Mouse (Mus musculus) embryonic stem cell, embryonic (primary cell): ENCODE data around the gene Wnt10a.

ENCODE experiments used
- CTCF ChIA-PET, 4 experiments: fragments of 300-600 bp in 2 of 4; fragments of 350-600 bp in 2 of 4; sonication (Branson Sonifier 250); formaldehyde crosslinking; loops; one replicate each; lab custom pipeline; 2022; ENCODE audit warnings: inconsistent platforms in 2 of 4; lab: Charles Lee
- POLR2A ChIA-PET, 4 experiments: fragments of 300-600 bp in 2 of 4; fragments of 350-600 bp in 2 of 4; sonication (Branson Sonifier 250); formaldehyde crosslinking; loops; one replicate each; lab custom pipeline; 2022; ENCODE audit warnings: antibody characterized with exemption in 4 of 4, inconsistent platforms in 1 of 4; lab: Charles Lee

Wnt10a gene

DNA sequence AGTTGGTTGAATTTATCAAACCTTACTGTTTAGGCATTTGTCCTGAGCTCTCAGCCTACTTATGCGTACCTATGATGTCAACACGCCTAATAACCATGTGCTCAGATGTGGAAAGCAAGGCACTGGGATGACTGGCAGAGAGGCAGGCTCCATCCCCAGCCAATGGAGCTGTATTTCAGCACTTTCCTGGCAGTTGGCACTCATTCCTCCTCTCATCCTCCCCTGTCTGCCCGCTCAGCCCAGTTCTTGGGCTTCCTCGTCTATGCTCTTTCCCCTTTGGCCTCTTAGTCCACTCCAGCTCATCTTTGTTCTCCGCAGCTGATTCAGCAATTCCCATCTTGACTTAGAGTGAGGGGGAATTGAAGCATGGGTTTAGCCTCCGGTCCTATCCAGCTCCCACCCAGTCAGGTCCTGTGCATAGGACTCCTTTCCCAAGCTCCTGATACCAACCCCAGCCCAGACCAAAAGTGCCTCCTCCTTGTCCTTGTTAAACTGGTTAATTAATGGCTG, 10.4 kb downstream of the Wnt10a start:
- POLR2A ChIA-PET = interaction anchor here in 3 of 4 experiments (0.6 to 3.2 kb wide), 7 partner anchors 13 to 560 kb away, joined by 3 to 11 read pairs (median 5); partner anchors contain the start of gene Abcb6 (in 1 of the 3)
- CTCF ChIA-PET = interaction anchor here in 2 of 4 experiments (0.8 to 3.9 kb wide), 10 partner anchors 11 to 114 kb away, joined by 3 to 73 read pairs (median 10); partner anchors contain the start of genes Wnt10a (in 2 of the 2) and Cyp27a1 (in 1 of the 2)

DNA sequence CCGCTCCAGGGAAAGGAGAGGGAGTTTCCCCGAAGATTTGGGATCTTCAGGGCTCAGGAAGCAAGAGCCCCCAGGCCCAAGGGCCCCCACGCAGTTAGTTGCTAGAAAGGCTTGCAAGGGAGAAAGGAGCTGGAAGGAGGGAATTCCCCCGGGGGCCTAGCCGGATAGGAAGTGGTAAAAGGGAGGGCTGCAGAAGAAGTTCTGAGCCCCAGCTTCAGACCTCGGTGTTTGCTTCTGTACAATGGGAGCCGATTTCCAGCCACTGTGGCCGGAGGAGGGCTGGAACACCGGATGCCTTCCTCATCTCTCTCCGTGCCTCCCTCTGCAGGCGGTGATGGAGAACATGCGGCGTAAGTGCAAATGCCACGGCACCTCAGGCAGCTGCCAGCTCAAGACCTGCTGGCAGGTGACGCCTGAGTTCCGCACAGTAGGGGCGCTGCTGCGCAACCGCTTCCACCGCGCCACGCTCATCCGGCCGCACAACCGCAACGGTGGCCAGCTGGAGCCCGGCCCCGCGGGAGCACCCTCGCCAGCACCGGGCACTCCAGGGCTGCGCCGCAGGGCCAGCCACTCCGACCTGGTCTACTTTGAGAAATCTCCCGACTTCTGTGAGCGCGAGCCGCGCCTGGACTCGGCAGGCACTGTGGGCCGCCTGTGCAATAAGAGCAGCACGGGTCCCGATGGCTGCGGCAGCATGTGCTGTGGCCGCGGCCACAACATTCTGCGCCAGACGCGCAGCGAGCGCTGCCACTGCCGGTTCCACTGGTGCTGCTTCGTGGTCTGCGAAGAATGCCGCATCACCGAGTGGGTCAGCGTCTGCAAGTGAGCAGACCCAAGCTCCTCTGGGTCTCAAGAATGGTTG, 11.7 kb downstream of the Wnt10a start:
- ChIA-PET POLR2A (interaction anchor here in 3 of 4 experiments (0.6 to 3.4 kb wide), 17 partner anchors 9 to 653 kb away, joined by 3 to 14 read pairs (median 4); partner anchors contain the start of gene Cdk5r2 (in 1 of the 3)), CTCF (interaction anchor here (0.5 to 8.7 kb wide), 51 partner anchors 9 to 611 kb away, joined by 3 to 184 read pairs (median 4); partner anchors contain the start of genes Wnt10a (in 2 of the 4), Wnt6 (in 2 of the 4), Cdk5r2 (in 1 of the 4) and Cryba2 (in 1 of the 4))

DNA sequence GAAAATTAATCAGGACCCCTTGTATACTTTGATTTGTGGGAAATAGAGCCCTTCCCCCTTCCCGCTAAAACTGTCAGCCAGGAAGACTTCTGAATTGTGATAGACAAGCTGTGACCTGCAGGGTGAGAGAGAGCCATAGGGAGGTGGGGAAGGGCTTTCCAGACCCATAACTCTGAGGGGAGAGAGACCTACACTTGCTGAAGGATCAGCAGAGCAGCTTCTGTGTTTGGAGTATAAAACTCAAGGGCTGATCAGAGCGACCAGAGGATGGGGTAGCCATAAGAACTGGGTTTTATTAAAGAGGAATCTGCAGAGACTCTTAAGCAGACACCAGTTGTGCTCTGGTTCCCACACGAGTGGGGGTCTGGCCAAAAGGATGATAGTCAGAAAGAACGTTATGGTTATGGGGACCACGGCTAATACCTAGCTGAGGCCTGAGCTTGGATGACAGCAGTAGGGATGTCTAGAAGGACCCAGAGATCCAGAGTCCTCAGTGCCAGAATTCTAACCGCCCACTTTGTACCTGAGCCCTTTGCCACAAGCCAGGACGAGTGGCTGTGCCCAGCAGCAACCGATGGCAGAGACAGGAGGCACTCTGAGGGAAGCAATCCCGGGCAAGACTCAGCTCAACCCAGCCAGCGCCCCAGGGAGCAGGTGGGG, 13.0 kb downstream of the Wnt10a start:
- ChIA-PET CTCF (interaction anchor here (0.5 to 8.7 kb wide), 21 partner anchors 10 to 146 kb away, joined by 3 to 184 read pairs (median 6); partner anchors contain the start of genes Cryba2 (in 1 of the 4), Wnt10a (in 1 of the 4) and Wnt6 (in 1 of the 4)), POLR2A (interaction anchor here in 3 of 4 experiments (0.6 to 3.4 kb wide), 16 partner anchors 10 to 79 kb away, joined by 3 to 14 read pairs (median 4); no protein-coding TSS in a partner anchor)

DNA sequence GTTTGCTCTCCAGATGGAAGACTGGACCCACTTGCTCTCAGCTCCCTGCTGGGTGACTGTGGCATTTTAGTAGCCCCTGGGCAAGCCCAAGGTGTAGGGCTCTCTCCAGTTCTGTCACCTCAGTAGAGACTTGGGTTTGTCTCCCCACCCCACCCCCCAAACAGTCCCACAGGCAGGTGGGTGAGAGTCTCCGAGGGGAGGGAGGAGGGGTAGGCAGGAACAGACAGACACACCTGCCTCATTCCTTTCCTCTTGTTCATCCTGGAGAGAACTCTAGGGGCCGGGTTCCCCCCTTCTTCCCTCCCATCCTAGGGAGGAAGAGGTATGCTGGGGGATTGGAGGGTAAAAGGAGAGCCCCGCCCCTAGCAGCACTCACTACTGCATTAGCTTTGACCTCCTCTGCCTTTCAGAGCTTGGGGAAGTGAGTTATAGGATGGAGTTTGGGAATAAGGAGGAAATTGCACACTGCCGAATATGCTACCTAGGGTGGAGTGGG, 14.1 kb downstream of the Wnt10a start:
- POLR2A ChIA-PET = interaction anchor here in 3 of 4 experiments (0.8 to 3.4 kb wide), 8 partner anchors 11 to 78 kb away, joined by 3 to 14 read pairs (median 4); no protein-coding TSS in a partner anchor
- CTCF ChIA-PET = interaction anchor here (0.5 to 8.7 kb wide), 15 partner anchors 10 to 56 kb away, joined by 3 to 184 read pairs (median 7); partner anchors contain the start of gene Wnt10a (in 1 of the 4)

DNA sequence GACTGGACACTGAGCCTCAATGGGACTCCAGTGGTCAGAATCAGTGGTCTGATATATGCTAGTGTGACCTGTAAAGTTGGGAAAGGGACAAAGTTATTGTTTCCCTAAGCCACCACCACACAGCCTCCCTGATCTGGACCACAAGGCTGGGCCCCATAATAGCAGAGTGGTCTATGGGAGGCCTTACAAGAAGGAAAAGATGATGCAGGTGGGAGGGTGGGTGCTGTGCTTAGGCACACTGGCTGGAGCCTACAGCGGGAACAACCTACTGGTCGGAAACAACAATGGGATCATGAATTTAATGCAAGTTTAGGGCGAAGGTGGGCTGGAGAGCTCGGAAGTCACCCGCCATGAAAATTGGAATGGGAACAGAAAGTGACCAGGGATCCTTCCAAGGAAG, 14.5 kb downstream of the Wnt10a start:
- POLR2A ChIA-PET = interaction anchor here in 3 of 4 experiments (0.8 to 4.4 kb wide), 8 partner anchors 11 to 77 kb away, joined by 3 to 43 read pairs (median 8); no protein-coding TSS in a partner anchor
- CTCF ChIA-PET = interaction anchor here (0.5 to 8.7 kb wide), 25 partner anchors 9 to 375 kb away, joined by 3 to 184 read pairs (median 6); partner anchors contain the start of gene Wnt10a (in 2 of the 4)

DNA sequence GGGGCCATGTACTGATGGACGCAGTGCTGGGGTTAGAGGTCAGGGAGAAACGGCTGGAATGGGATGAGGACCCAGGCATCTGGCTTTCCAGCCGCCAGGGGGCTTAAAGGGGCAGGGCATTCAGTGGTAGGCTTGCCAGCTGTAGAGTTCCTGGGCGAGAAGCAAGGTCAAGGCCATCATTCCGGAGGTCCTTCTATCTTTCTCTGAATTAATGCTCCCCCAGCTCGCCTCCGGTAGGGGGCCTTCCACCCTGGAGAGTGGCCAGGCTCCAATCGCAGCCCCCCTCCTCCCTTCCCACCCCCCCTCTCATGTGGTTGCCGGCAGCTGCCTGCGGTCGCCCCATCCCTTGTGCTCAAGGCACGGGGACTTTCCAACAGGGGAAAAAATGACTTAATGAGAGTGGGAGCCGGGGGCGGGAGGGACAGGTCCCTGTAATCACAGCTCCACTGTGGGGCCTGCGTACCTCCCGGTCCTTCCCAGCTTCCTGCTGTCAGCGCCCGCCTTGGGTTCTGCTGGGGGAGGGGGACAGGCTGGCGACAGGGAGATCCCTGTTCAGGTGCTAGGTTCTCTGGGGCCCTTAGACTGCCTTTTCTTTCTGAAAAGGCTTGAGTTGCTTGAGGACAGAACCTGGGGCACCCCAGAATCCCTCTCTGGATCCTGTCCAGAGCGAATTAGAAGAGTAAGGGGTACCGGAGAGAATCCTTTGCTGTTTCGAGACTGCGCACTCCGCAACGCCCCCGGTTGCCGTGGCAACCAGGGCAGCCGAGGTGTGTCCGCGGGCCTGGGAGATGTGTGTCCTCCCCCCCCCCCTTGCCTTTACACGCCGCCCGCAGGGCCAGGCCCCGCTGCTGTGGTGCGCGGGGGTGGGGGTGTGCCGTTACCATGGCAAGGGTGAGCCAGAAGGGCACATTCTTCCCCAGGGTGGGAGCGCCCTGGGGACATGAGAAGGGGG, 15.3 kb downstream of the Wnt10a start:
- POLR2A ChIA-PET = interaction anchor here in 3 of 4 experiments (0.6 to 4.4 kb wide), 18 partner anchors 10 to 55 kb away, joined by 3 to 43 read pairs (median 4); partner anchors contain the start of genes Cdk5r2 (in 1 of the 3), Wnt10a (in 1 of the 3) and Wnt6 (in 1 of the 3)
- CTCF ChIA-PET = interaction anchor here (0.6 to 8.7 kb wide), 50 partner anchors 8 to 607 kb away, joined by 3 to 184 read pairs (median 9); partner anchors contain the start of genes Cdk5r2 (in 1 of the 4), Cryba2 (in 1 of the 4), Cyp27a1 (in 1 of the 4) and Wnt10a (in 1 of the 4)

DNA sequence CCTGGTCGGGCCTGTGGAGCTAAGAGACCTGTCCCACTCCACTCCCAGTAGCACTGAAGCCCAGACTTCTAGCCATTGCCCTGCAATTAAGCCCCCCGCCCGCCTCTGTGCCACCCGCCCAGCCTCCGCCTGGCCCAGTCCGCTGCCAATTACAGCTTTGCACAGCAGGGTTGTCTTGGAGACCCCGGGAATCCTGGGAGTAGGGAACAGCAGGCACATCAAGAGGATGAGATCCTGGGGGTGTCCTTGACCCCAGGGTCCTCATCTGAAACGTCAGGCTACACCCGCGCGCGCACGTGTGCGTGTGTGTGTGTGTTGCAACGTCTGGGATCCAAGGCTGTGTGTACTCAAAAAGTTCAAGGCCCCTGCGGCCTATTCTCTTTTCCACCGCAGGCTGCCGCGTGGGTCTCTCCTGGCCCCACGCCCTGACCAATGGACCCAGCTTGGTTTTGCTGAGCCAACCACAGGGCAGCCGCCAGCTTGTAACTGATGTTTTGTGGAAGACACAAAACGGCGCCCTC, 16.3 kb downstream of the Wnt10a start:
- ChIA-PET POLR2A (interaction anchor here (0.6 to 4.4 kb wide), 28 partner anchors 9 to 86 kb away, joined by 3 to 43 read pairs (median 4); partner anchors contain the start of genes Cdk5r2 (in 3 of the 4), Wnt6 (in 2 of the 4), Cryba2 (in 1 of the 4) and Fev (in 1 of the 4)), CTCF (interaction anchor here (0.6 to 8.7 kb wide), 94 partner anchors 8 to 906 kb away, joined by 3 to 184 read pairs (median 6); partner anchors contain the start of genes Cryba2 (in 4 of the 4), Wnt10a (in 2 of the 4), Wnt6 (in 2 of the 4) and Cdk5r2 (in 1 of the 4))

DNA sequence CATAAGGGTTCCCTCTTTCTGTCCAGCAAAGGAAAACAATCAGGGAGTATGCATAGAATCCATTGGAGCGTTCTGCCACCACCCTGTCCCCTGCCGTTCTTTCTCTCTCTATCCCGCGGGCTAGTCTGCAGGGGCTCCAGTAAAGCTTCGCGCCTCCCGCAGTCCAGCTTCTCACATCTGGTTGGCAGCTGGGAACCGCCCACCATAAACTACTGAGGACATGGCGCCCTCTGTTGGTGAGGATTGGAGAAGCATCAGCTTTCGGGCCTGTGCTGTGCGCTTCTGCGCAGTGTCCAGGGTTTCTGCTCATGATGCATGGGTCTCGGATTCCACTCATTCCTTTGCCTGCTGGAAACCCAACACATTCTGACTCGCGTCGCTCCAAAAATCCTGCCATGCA, 16.8 kb downstream of the Wnt10a start:
- CTCF ChIA-PET = interaction anchor here (0.6 to 8.7 kb wide), 103 partner anchors 8 to 906 kb away, joined by 3 to 184 read pairs (median 5); partner anchors contain the start of genes Cryba2 (in 4 of the 4), Cdk5r2 (in 2 of the 4), Cyp27a1 (in 2 of the 4) and Wnt10a (in 2 of the 4)
- POLR2A ChIA-PET = interaction anchor here (0.6 to 4.4 kb wide), 28 partner anchors 9 to 379 kb away, joined by 3 to 43 read pairs (median 4); partner anchors contain the start of genes Cdk5r2 (in 3 of the 4), Wnt6 (in 2 of the 4), Cryba2 (in 1 of the 4) and Fev (in 1 of the 4)

DNA sequence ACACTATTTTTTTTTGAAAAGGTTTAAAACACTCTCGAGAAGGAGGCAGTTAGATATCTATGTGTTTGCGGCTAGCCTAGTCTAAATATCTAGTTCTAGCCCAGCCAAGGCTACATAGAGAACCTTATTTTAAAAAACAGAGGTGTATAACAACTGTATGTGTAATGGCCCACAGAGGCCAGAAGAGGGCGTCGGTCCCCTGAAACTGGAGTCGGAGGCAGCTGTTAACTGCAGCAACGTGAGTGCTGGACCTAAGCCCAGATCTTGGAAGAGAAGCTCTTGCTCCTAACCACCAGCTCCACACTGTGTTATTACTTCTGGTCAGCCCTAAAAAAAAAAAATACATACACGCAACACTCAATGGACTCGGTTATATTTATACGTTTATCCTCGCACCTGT, 17.7 kb downstream of the Wnt10a start:
- ChIA-PET CTCF (interaction anchor here (0.6 to 8.7 kb wide), 63 partner anchors 7 to 668 kb away, joined by 3 to 184 read pairs (median 5); partner anchors contain the start of genes Cdk5r2 (in 2 of the 4), Cryba2 (in 2 of the 4), Wnt6 (in 2 of the 4) and Cyp27a1 (in 1 of the 4)), POLR2A (interaction anchor here (0.6 to 4.4 kb wide), 16 partner anchors 8 to 378 kb away, joined by 3 to 43 read pairs (median 5); partner anchors contain the start of gene Wnt6 (in 1 of the 4))

DNA sequence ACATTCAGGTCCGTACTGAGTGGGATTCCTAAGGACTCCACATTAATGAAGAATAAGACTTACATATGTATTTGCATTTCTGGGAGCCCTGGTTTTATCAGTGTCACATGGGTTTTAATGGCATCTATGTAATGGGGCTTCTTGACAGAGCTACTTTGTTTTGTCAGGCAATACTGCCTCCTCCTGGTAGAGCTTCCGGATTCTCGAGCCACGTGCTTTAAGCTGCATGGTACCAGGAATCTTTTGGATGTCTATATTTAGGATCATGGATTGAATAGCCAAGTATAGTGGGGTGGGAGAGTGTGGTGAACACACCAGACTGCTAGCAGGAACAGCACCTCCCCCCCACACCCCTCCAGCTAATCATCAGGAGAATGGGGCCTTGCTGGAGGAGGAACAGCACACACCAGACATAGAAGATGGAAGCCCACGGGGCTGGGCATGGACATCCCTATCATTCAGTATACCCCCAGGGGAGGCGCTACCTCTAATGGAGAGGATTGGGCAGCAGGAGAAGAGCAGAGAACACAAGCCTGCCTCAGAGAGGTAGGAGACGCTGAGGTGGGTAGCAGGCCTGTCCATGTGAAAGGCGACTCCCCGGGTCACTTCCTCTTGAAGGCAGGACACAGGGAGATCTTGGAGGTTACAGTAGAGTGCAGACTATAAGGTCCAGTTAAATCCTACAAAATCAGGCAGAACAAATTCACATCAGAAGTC, 23.8 kb downstream of the Wnt10a start:
- POLR2A ChIA-PET = interaction anchor here in 3 of 4 experiments (0.7 to 2.0 kb wide), 4 partner anchors 10 to 11 kb away, joined by 3 to 17 read pairs (median 3); no protein-coding TSS in a partner anchor
- CTCF ChIA-PET = interaction anchor here in 3 of 4 experiments (0.6 to 3.1 kb wide), 21 partner anchors 7 to 202 kb away, joined by 3 to 23 read pairs (median 4); partner anchors contain the start of gene Cdk5r2 (in 2 of the 3)

DNA sequence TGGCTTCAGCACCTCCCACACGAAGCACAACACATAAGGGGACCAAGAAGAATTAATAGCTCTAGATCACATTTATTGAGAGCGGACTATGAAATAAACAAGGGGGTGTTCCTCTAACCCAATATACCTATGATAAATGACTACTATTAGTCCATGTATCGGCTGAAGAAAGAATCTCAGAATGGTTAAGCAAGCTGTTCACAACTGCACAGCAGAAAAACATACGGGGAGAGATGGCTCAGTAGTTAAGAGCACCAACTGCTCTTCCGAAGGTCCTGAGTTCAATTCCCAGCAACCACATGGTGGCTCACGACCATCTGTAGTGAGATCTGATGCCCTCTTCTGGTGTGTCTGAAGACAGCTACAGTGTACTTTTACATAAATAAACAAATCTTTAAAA, 24.6 kb downstream of the Wnt10a start:
- POLR2A ChIA-PET = interaction anchor here in 2 of 4 experiments (1.2 to 3.3 kb wide), 6 partner anchors 7 to 42 kb away, joined by 5 to 29 read pairs (median 10); no protein-coding TSS in a partner anchor
- CTCF ChIA-PET = interaction anchor here in 2 of 4 experiments (1.0 to 3.1 kb wide), 15 partner anchors 8 to 201 kb away, joined by 3 to 23 read pairs (median 5); partner anchors contain the start of genes Cdk5r2 (in 1 of the 2) and Cryba2 (in 1 of the 2)

DNA sequence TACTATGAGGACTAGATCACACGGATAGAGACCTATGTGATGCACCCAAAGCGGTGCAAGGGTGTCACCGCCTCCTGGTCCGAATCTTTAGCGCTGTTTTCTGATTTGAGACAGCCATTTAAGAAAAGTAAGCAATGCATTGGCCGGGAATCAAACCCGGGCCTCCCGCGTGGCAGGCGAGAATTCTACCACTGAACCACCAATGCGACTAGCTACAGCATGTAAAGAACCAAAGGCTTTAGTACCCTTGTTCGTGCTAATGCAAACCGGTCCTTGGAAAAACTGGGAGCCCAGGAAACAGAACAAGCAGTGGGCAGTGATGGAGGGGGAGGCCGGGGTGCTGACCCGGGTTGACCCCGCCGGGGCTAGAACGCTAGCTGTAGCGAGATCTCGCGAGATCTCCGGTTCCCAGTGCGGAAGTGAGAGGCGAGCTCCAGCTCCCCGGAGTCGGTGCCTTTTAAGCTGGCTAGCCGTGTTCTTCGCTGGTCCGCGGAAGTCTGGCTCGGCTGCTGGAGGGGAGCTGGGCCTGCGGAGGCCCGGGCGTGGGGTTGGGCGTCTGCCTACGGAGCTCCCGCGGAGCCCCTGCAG, 25.4 kb downstream of the Wnt10a start:
- ChIA-PET POLR2A (interaction anchor here in 3 of 4 experiments (0.6 to 3.3 kb wide), 19 partner anchors 8 to 694 kb away, joined by 3 to 29 read pairs (median 4); partner anchors contain the start of gene Cdk5r2 (in 1 of the 3)), CTCF (interaction anchor here (0.5 to 3.1 kb wide), 21 partner anchors 8 to 501 kb away, joined by 3 to 23 read pairs (median 4); partner anchors contain the start of gene Cryba2 (in 1 of the 4))

DNA sequence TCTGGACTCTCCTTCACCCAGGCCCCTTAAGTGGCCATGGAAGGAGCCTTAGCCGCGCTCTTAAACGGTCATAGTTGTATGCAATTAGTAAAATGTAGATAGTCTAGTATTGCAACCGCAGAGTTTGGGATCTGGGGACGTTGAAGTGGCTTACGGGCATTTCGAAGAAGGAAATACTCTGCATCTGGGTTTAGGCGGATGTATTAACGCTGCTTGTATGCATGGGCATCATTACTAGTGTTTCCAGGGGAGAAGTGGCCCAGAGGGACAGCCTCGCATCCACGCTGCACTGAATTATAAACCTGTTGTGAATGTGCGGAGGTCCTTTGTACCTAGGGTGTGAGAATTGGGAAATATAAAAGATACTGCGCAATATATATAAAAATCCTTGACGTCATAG, 25.9 kb downstream of the Wnt10a start:
- CTCF ChIA-PET = interaction anchor here (0.5 to 3.1 kb wide), 19 partner anchors 8 to 500 kb away, joined by 3 to 23 read pairs (median 5); partner anchors contain the start of gene Cryba2 (in 1 of the 4)
- POLR2A ChIA-PET = interaction anchor here in 3 of 4 experiments (0.6 to 3.3 kb wide), 19 partner anchors 8 to 693 kb away, joined by 3 to 29 read pairs (median 4); partner anchors contain the start of gene Cdk5r2 (in 1 of the 3)
